Mouse (Mus musculus): Measurements from ENCODE around the gene 4930505A04Rik. TPM values are rescaled to one million over a fixed set of nuclear protein-coding genes. Genes with fewer than 3 reads are reported as not detected.
"Not testable (repeated sequence)": the region's sequence is repeated elsewhere in the genome, so short reads cannot be mapped to it uniquely, and the experiment has no call there.

Gene 4930505A04Rik
- polyA plus RNA-seq, 1 experiment from 2014 or later, result not detected

- no peak overlapping the region for H3K9ac ChIP-seq (ENCODE audit: low read depth, low read length)
- no peak overlapping the region for H3K27ac ChIP-seq (ENCODE audit: low read length)
- 75% methylated on average over 4 of the region's 4 CpGs for WGBS
- H3K27me3 ChIP-seq (replicated peaks; ENCODE audit: control insufficient read depth, insufficient read depth, low read length), result no peaks in the 10 kb centered on the region
- H3K4me3 ChIP-seq (ENCODE audit: low read length), result no peak overlapping the region
- H3K4me1 ChIP-seq (ENCODE audit: control insufficient read depth, insufficient read depth, low read length), result no peaks in the 10 kb centered on the region
- H3K9me3 ChIP-seq (ENCODE audit: control insufficient read depth, low read length), result no peaks in the 10 kb centered on the region
- no peaks in the 10 kb centered on the region for H3K36me3 ChIP-seq (ENCODE audit: control insufficient read depth, insufficient read depth, low read length)
- no peak for ATAC-seq
- no peak overlapping the region for H3K4me2 ChIP-seq (ENCODE audit: low read depth, low read length)
Observed at GRCm38 (mm10) chr11:30454331-30454730, 17.3 kb downstream of the 4930505A04Rik start.

GRCm38 (mm10) chr11:30448126-30448525, 23.5 kb downstream of the 4930505A04Rik start:
- H3K4me2 ChIP-seq (ENCODE audit: low read depth, low read length), result no peak overlapping the region
- H3K27ac ChIP-seq (ENCODE audit: low read length), result no peak overlapping the region
- no peaks in the 10 kb centered on the region for H3K4me1 ChIP-seq (ENCODE audit: control insufficient read depth, insufficient read depth, low read length)
- H3K9ac ChIP-seq (ENCODE audit: low read depth, low read length), result no peak overlapping the region
- 87% methylated on average over 2 of the region's 2 CpGs for WGBS
- H3K4me3 ChIP-seq (ENCODE audit: low read length), result no peak overlapping the region
- H3K9me3 ChIP-seq (ENCODE audit: control insufficient read depth, low read length), result no peaks in the 10 kb centered on the region
- no peaks in the 10 kb centered on the region for H3K36me3 ChIP-seq (ENCODE audit: control insufficient read depth, insufficient read depth, low read length)
- no peak for ATAC-seq
- no peaks in the 10 kb centered on the region for H3K27me3 ChIP-seq (replicated peaks; ENCODE audit: control insufficient read depth, insufficient read depth, low read length)

- Histone ChIP-seq H3K9me3 (ENCODE audit: control insufficient read depth, low read length) (no peaks in the 10 kb centered on the region), H3K27me3 (replicated peaks; ENCODE audit: control insufficient read depth, insufficient read depth, low read length) (no peaks in the 10 kb centered on the region), H3K4me2 (ENCODE audit: low read depth, low read length) (no peak overlapping the region), H3K27ac (ENCODE audit: low read length) (no peak overlapping the region), H3K4me3 (ENCODE audit: low read length) (no peak overlapping the region), H3K9ac (ENCODE audit: low read depth, low read length) (no peak overlapping the region), H3K36me3 (ENCODE audit: control insufficient read depth, insufficient read depth, low read length) (no peaks in the 10 kb centered on the region), H3K4me1 (ENCODE audit: control insufficient read depth, insufficient read depth, low read length) (no peaks in the 10 kb centered on the region)
- 83% methylated on average over 1 of the region's 1 CpGs for WGBS
- ATAC-seq, result no peak
Observed at GRCm38 (mm10) chr11:30447561-30447960, 24.1 kb downstream of the 4930505A04Rik start.

GRCm38 (mm10) chr11:30444192-30444905, 27.3 kb downstream of the 4930505A04Rik start:
- WGBS, result 76% methylated on average over 12 of the region's 12 CpGs
- H3K27ac ChIP-seq (ENCODE audit: low read length); H3K36me3 ChIP-seq (ENCODE audit: control insufficient read depth, insufficient read depth, low read length); H3K4me3 ChIP-seq (ENCODE audit: low read length); H3K9me3 ChIP-seq (ENCODE audit: control insufficient read depth, low read length); H3K4me1 ChIP-seq (ENCODE audit: control insufficient read depth, insufficient read depth, low read length); H3K4me2 ChIP-seq (ENCODE audit: low read depth, low read length); ATAC-seq; H3K9ac ChIP-seq (ENCODE audit: low read depth, low read length); H3K27me3 ChIP-seq (replicated peaks; ENCODE audit: control insufficient read depth, insufficient read depth, low read length): not testable (repeated sequence)

GRCm38 (mm10) chr11:30443746-30444145, 27.9 kb downstream of the 4930505A04Rik start:
- Histone ChIP-seq H3K9ac (ENCODE audit: low read depth, low read length) (no peak overlapping the region), H3K4me3 (ENCODE audit: low read length) (no peak overlapping the region), H3K4me2 (ENCODE audit: low read depth, low read length) (no peak overlapping the region), H3K27ac (ENCODE audit: low read length) (no peak overlapping the region), H3K36me3 (ENCODE audit: control insufficient read depth, insufficient read depth, low read length) (no peaks in the 10 kb centered on the region), H3K4me1 (ENCODE audit: control insufficient read depth, insufficient read depth, low read length) (no peaks in the 10 kb centered on the region), H3K27me3 (replicated peaks; ENCODE audit: control insufficient read depth, insufficient read depth, low read length) (no peaks in the 10 kb centered on the region), H3K9me3 (ENCODE audit: control insufficient read depth, low read length) (no peaks in the 10 kb centered on the region)
- ATAC-seq, result no peak
- WGBS, result 85% methylated on average over 7 of the region's 8 CpGs

GRCm38 (mm10) chr11:30433256-30433950, 38.2 kb downstream of the 4930505A04Rik start:
- Histone ChIP-seq H3K4me2 (ENCODE audit: low read depth, low read length) (no peak overlapping the region), H3K4me1 (ENCODE audit: control insufficient read depth, insufficient read depth, low read length) (no peaks in the 10 kb centered on the region), H3K36me3 (ENCODE audit: control insufficient read depth, insufficient read depth, low read length) (no peaks in the 10 kb centered on the region), H3K27me3 (replicated peaks; ENCODE audit: control insufficient read depth, insufficient read depth, low read length) (no peaks in the 10 kb centered on the region), H3K9ac (ENCODE audit: low read depth, low read length) (no peak overlapping the region), H3K9me3 (ENCODE audit: control insufficient read depth, low read length) (no peaks in the 10 kb centered on the region), H3K4me3 (ENCODE audit: low read length) (no peak overlapping the region), H3K27ac (ENCODE audit: low read length) (no peak overlapping the region)
- no peak for ATAC-seq
- WGBS, result 75% methylated on average over 2 of the region's 2 CpGs

GRCm38 (mm10) chr11:30405581-30405980, 66.0 kb downstream of the 4930505A04Rik start:
- WGBS, result 63% methylated on average over 2 of the region's 2 CpGs
- no peak overlapping the region for H3K4me2 ChIP-seq (ENCODE audit: low read depth, low read length)

GRCm38 (mm10) chr11:30404619-30405200, 66.9 kb downstream of the 4930505A04Rik start:
- Histone ChIP-seq H3K27ac (ENCODE audit: low read length) (peak overlapping the region; percentile 16; the same call in 1 of the 2 replicates), H3K4me1 (ENCODE audit: control insufficient read depth, insufficient read depth, low read length) (no peaks in the 10 kb centered on the region), H3K36me3 (ENCODE audit: control insufficient read depth, insufficient read depth, low read length) (no peaks in the 10 kb centered on the region), H3K4me3 (ENCODE audit: low read length) (no peak overlapping the region), H3K9ac (ENCODE audit: low read depth, low read length) (no peak overlapping the region), H3K9me3 (ENCODE audit: control insufficient read depth, low read length) (no peaks in the 10 kb centered on the region), H3K27me3 (replicated peaks; ENCODE audit: control insufficient read depth, insufficient read depth, low read length) (no peaks in the 10 kb centered on the region), H3K4me2 (ENCODE audit: low read depth, low read length) (no peak overlapping the region)
- no peak for ATAC-seq
- 52% methylated on average over 4 of the region's 4 CpGs for WGBS

More at GRCm38 (mm10) chr11:30405581-30405980, 66.0 kb downstream of the 4930505A04Rik start:
- no peaks in the 10 kb centered on the region for H3K9me3 ChIP-seq (ENCODE audit: control insufficient read depth, low read length)
- no peaks in the 10 kb centered on the region for H3K27me3 ChIP-seq (replicated peaks; ENCODE audit: control insufficient read depth, insufficient read depth, low read length)
- no peak for ATAC-seq
- H3K4me3 ChIP-seq (ENCODE audit: low read length), result no peak overlapping the region
- no peaks in the 10 kb centered on the region for H3K4me1 ChIP-seq (ENCODE audit: control insufficient read depth, insufficient read depth, low read length)
- H3K9ac ChIP-seq (ENCODE audit: low read depth, low read length), result no peak overlapping the region
- H3K27ac ChIP-seq (ENCODE audit: low read length), result no peak overlapping the region
- H3K36me3 ChIP-seq (ENCODE audit: control insufficient read depth, insufficient read depth, low read length), result no peaks in the 10 kb centered on the region

- Histone ChIP-seq H3K4me2 (ENCODE audit: low read depth, low read length) (no peak overlapping the region), H3K27me3 (replicated peaks; ENCODE audit: control insufficient read depth, insufficient read depth, low read length) (no peaks in the 10 kb centered on the region), H3K27ac (ENCODE audit: low read length) (no peak overlapping the region), H3K36me3 (ENCODE audit: control insufficient read depth, insufficient read depth, low read length) (no peaks in the 10 kb centered on the region), H3K4me3 (ENCODE audit: low read length) (no peak overlapping the region), H3K9ac (ENCODE audit: low read depth, low read length) (no peak overlapping the region), H3K9me3 (ENCODE audit: control insufficient read depth, low read length) (no peaks in the 10 kb centered on the region), H3K4me1 (ENCODE audit: control insufficient read depth, insufficient read depth, low read length) (no peaks in the 10 kb centered on the region)
- ATAC-seq, result no peak
Observed at GRCm38 (mm10) chr11:30394351-30394750, 77.3 kb downstream of the 4930505A04Rik start.
